Comparison of ENCODE assay signal across 8 mouse cellular contexts in genomic region chr4:102253994-102254393, GRCm38 (mm10).
A peak's percentile ranks its signal among the peaks of the same experiment; 100 is the strongest.
DNase-seq lines count a peak whose midpoint lies in the region; ATAC-seq and TF ChIP-seq lines count a peak whose summit lies in the region.
"Had no signal": no experiment of that assay in that cellular context is flagged by ENCODE, and none has a peak within 500 bp of the region (broad histone marks: within the 10 kb centered on the region; RNA-seq: fewer than 3 reads in every experiment).

No protein-coding gene starts in this region.

- no peaks in the 10 kb centered on the region for H3K36me3 ChIP-seq in forebrain, embryonic 13.5 days (ENCODE audit: poor library complexity, severe bottlenecking)
- no peaks in the 10 kb centered on the region for H3K36me3 ChIP-seq in hindbrain, embryonic 16.5 days (ENCODE audit: control insufficient read depth, insufficient read depth, low read length)
- H3K36me3 ChIP-seq in neural tube, embryonic 13.5 days, result no peaks in the 10 kb centered on the region

- peak overlapping the region; percentile 88; the same call in 1 of the 2 replicates for H3K27ac ChIP-seq in layer of hippocampus, adult 2 months
- no peak overlapping the region for H3K27ac ChIP-seq in forebrain, embryonic 13.5 days
- peak overlapping the region; percentile 87; the same call in 1 of the 2 replicates for H3K27ac ChIP-seq in hindbrain, embryonic 16.5 days (ENCODE audit: low read depth, low read length)
- peak overlapping the region; percentile 88 for H3K27ac ChIP-seq in neural tube, embryonic 13.5 days (replicated peaks)

- no peak for TF ChIP-seq CTCF in layer of hippocampus, adult 2 months (conservative IDR thresholded peaks at IDR 0.05)

- DNase-seq in layer of hippocampus, adult 2 months (ENCODE audit: low spot score in 2 of 2), result no peak
- no peak for DNase-seq in layer of hippocampus, adult 9-10 months (ENCODE audit: low spot score)
- DNase-seq in cerebellum, adult 9-10 months, result no peak
- DNase-seq in right cerebral cortex, postnatal 4 days, result no peak
- DNase-seq: adrenal gland, postnatal 14 days had no signal

- peaks cover 17% of the 10 kb centered on the region; the same call in 1 of the 2 replicates for H3K4me1 ChIP-seq in forebrain, embryonic 13.5 days
- peaks cover 5% of the 10 kb centered on the region; the same call in 1 of the 2 replicates for H3K4me1 ChIP-seq in hindbrain, embryonic 16.5 days (ENCODE audit: control insufficient read depth, insufficient read depth, low read depth, low read length)
- H3K4me1 ChIP-seq in neural tube, embryonic 13.5 days (replicated peaks), result peaks cover 28% of the 10 kb centered on the region

- 0 out of 2 replicates have a peak overlapping the region, but pooled peaks have one; percentile 63 for H3K9ac ChIP-seq in forebrain, embryonic 13.5 days
- H3K9ac ChIP-seq in hindbrain, embryonic 16.5 days (ENCODE audit: low read depth, low read length), result no peak overlapping the region; the same call in 1 of the 2 replicates
- H3K9ac ChIP-seq in neural tube, embryonic 13.5 days, result no peak overlapping the region

- H3K27me3 ChIP-seq in forebrain, embryonic 13.5 days, result no peaks in the 10 kb centered on the region
- H3K27me3 ChIP-seq in hindbrain, embryonic 16.5 days (replicated peaks; ENCODE audit: control insufficient read depth, insufficient read depth, low read length), result no peaks in the 10 kb centered on the region
- no peaks in the 10 kb centered on the region for H3K27me3 ChIP-seq in neural tube, embryonic 13.5 days

- H3K4me2 ChIP-seq in forebrain, embryonic 13.5 days, result peak overlapping the region; percentile 72
- H3K4me2 ChIP-seq in hindbrain, embryonic 16.5 days (ENCODE audit: low read length), result peak overlapping the region; percentile 80
- peak overlapping the region; percentile 79 for H3K4me2 ChIP-seq in neural tube, embryonic 13.5 days

- H3K4me3 ChIP-seq in layer of hippocampus, adult 2 months, result no peak overlapping the region
- H3K4me3 ChIP-seq in forebrain, embryonic 13.5 days, result peak overlapping the region; percentile 42
- H3K4me3 ChIP-seq in hindbrain, embryonic 16.5 days (ENCODE audit: low read length), result peak overlapping the region; percentile 48; the same call in 1 of the 2 replicates
- peak overlapping the region; percentile 44 for H3K4me3 ChIP-seq in neural tube, embryonic 13.5 days

- H3K9me3 ChIP-seq in forebrain, embryonic 13.5 days (replicated peaks), result no peaks in the 10 kb centered on the region
- H3K9me3 ChIP-seq in hindbrain, embryonic 16.5 days (ENCODE audit: control insufficient read depth, low read length), result no peaks in the 10 kb centered on the region
- no peaks in the 10 kb centered on the region for H3K9me3 ChIP-seq in neural tube, embryonic 13.5 days

- ATAC-seq in forebrain, embryonic 13.5 days, result peak; percentile 39
- ATAC-seq in hindbrain, embryonic 16.5 days, result 0 out of 2 replicates have a peak, but pooled peaks have one; percentile 9
- ATAC-seq in neural tube, embryonic 13.5 days (ENCODE audit: low read depth), result peak; percentile 51; the same call in 1 of the 2 replicates
